Mouse (Mus musculus): Measurements from ENCODE around the gene Dlx4. TPM values are rescaled to one million over a fixed set of nuclear protein-coding genes. Genes with fewer than 3 reads are reported as not detected.

Dlx4 gene
- total RNA-seq (2021), result not detected
- long read RNA-seq, experiment 1, partial matches to known transcripts, result 0 of 2 reads
- long read RNA-seq, experiment 1, other reads (novel, unspliced or antisense), result 1 of 2 reads
- long read RNA-seq, experiment 2, result 0 reads

DNA sequence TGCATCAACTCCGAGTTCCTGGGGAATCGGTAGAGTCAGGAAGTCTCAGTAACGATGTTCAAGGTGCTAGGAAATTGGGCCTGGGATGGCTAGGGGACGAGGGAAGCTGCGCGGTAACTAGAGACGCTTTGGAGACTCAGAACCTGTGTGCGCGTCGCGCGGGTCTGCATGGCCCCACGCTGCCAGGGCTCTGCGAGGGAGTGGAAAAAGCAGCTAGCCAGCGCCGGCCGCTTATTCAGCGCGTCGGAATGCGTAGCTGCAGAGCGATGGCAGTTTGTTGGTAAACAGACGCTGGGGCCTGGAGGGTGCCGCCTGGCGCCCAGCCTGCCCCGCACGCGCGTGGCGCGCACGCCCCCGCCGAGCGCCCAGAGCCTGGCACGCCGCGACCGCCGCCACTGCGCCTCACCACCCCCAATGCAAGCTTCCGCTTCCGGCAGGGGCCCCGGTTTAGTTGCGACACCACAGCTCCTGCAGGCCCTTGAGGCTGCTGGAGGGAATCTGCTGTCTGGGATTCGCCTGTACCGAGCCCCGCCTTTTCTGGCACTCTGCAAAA is at the start of gene Dlx4:
Gene Dlx4, minus strand, starts transcription at position 413 of the 553 bp plus-strand sequence.
- peak in 1 of 2 experiments; percentile 25 for DNase-seq (ENCODE audit: low spot score in 2 of 2)

DNA sequence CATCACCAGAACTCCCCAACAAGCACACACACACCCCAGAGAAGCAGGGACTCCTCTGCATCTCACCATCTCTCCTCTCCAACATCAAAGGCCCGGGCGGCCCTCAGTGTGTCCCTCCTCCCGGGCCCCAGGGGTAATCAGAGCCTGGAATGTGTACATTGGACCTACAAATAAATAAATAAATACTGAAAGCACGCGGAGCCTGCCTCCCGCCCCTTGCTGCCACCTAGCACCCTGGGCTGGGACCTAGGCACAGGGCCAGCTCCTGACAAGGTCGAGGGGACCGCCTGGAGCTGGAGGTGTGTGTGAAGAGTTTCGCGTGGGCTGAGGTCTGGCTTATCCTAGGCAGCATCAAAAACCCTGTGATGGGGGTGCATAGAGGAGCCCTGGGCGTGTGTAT is 43.8 kb upstream of the Dlx4 start:
- no peak for DNase-seq (ENCODE audit: low spot score in 2 of 2)

DNA sequence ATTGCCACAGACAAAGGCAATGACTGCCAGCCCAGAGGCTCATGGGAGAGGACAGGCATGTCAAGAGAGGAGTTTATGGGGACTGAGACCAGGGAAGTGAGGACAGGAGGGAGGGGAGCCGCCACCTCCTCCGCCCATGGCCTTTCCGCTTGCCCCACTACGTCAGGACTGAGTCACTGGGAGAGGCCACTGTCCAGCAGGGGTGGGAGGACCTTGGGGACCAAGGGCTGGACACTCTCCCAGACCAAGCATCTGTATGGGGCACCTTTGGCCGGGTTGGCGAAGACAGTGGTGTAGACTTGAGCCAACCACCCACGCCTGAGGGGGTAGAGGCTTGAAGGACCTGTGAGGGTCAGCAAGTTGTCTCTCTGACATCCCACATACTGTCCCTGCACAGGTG is 40.8 kb upstream of the Dlx4 start:
- no peak for DNase-seq (ENCODE audit: low spot score in 2 of 2)

DNA sequence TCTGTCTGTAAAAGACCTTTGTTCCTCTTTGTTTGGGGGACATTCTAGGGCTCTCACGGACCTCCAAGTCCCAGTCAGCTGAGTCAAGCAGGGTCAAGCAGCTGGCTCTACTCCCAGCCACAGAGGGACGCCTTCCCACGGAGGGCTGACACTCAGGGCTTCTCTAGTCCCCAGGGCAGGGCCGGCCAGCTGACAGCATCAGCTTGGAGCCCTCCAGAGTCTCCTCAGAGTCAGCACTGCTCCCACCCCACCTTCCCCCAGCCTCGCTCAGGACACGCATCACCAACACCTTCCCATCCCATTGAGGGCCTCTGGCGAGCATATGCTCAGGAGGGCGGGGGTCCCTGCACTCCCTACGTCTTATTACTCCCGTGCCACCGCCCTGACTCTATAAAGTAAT is 39.6 kb upstream of the Dlx4 start:
- no peak for DNase-seq (ENCODE audit: low spot score in 2 of 2)

DNA sequence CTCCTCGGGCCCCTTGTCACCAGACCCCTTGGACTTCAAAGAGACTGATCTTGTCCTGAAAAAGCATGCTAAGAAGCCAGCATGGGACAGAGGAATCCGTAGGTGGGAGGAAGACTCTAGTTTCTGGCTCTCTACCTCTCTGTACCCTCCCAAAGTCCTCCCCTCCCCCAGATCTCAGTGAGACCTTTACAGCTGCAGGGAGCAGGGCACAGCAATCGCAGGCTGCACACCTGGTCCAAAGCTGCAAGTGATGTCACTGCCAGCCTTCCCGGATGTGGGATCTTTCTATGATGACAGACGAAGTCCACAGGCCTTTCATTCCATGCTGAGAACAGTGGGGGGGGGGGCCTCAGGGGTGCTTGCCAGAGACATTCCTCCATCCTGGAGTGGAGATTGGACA is 38.5 kb upstream of the Dlx4 start:
- DNase-seq (ENCODE audit: low spot score in 2 of 2), result no peak

DNA sequence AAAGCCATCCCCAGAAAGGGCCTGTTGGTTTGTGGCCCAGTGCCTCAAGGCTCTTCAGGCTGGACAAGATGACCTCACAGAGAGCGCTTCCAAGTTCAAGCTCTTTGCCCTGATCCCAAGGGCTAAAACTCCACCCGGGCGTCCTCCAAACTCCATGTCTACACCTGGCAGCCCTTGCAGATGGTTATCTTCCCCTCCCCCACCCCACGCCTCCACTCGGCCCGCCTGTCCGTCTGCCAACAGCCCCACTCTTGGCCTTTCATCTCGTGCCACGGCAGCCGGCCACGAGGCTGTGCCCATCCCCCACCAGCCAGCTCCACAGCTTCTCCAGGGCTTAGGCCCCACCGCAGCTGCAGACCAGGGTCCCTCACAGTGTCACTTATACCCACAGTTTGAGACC is 33.2 kb upstream of the Dlx4 start:
- DNase-seq (ENCODE audit: low spot score in 2 of 2), result no peak

DNA sequence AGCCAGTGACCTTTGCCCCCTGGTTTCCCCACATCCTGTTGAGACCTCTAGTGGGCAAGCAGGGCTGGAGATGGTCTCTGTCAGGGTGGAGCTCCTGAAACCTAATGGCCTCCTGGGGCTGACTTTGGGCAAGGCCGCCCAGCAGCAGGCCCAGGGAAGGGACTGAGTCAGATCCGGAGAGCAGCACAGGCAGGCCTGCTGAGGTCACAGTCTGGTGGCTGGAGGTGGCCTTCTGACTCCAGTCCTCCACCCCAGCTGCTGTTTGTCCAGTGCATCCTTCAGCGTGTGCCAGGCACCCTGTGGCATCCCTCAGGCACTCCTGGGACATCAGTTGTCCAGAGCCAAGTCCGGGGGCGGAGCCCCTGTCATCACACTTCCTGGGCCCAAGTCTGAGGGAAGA is 19.8 kb upstream of the Dlx4 start:
- DNase-seq (ENCODE audit: low spot score in 2 of 2), result no peak

DNA sequence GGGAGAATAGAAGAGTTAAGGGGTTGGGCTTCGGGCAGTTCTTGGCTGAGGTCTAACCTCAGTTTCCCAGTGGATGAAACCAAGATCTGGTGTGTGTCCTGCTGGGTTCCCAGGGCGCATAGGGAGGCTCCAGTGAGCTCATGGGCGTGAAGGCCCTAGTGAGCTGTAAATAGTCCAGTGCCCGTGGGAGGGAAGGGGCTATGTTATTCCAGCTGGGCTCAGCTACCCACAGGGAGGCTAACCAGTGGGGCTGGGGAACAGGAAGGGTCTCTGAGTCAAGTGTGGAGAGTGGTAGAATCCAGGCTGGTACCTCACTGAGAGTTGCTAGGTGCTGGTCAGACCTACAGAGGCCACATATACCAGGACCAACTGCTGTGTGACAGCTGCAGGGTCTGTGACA is 15.6 kb upstream of the Dlx4 start:
- no peak for DNase-seq (ENCODE audit: low spot score in 2 of 2)

DNA sequence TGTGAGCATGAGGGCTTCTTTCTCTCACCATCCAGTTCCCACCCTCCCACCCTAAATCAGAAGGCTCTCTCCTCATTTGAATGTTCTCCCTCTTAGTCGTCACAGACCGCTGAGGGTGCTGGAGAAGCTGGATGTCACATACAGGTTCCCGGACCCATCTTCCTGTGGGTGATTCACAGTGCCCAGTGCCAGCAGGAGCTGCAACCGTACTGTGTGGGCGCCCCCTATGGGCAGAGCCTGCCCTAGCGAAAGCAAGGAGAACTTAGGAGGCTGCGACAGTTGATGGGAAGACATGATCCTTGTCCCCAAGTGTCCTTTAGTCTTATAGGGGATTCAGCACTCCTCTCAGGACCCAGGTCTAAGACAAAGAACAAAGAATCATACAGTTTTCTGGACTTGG is 14.6 kb upstream of the Dlx4 start:
- no peak for DNase-seq (ENCODE audit: low spot score in 2 of 2)

DNA sequence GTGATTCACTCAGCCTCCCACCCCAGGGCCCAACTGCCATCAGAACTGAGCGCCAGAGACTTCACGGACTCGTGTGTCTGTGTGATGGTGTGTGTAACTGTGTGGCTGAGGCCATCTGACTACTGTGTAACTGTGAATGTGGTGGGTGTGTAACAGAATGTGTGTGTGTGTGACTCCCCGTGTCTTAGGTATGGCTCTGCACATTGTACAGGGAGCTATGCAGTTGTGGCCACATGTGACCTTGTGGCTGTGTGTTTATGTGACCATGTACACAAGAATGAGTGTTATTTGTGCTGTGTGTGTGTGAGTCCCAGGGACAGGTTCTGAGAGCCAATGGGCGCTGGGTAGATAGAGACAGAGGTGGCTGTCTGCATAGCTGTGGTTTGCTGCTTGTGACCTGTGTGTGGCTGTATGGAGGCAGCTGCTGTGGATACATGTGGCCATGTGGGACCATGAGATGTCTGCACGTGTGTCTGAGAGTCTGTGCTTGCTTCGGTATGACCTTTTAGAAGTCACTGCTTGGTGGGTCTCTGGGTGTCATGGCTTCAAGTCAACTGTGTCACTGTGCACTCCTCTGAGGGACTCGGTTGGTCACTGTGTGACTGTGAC is 13.8 kb upstream of the Dlx4 start:
- no peak for DNase-seq (ENCODE audit: low spot score in 2 of 2)

DNA sequence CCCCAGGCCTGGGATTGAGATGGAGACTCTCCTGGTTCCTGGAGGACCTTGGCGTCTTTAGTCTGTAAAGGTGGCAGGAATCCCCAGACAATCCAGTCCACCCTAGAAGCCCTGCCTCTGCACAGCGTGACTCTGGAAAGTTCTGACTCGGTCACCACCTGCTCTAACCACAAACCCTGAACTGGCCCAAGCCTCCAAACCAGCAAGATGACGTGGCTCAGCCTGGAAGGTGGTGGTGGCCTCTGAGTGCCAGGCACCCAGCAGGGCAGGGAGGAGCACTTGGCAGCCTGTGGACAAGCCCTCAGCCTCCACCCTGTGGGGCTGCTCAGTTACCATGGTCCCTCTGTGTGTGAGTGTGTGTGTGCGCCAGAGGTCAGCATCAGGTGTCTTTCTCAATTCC is 11.8 kb upstream of the Dlx4 start:
- DNase-seq (ENCODE audit: low spot score in 2 of 2), result no peak

DNA sequence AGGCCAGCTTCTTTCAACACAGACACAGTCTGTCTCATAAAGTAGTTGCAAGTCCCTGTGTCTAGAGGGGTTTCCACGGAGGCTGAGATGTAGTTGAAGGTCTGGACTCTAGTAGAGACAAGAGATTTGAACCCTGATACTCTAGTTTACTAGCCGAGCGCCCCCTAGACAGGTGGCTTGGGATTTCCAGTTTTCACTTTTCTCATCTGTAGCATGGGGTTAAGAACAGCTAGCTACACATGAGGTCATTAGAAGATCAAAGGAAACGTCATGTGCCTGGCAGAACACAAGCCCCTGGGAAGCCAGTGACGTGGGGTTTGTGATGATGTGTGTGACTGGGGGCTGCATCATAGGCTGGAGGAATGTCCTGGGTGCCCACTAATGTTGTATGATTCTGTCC is 11.3 kb upstream of the Dlx4 start:
- no peak for DNase-seq (ENCODE audit: low spot score in 2 of 2)

DNA sequence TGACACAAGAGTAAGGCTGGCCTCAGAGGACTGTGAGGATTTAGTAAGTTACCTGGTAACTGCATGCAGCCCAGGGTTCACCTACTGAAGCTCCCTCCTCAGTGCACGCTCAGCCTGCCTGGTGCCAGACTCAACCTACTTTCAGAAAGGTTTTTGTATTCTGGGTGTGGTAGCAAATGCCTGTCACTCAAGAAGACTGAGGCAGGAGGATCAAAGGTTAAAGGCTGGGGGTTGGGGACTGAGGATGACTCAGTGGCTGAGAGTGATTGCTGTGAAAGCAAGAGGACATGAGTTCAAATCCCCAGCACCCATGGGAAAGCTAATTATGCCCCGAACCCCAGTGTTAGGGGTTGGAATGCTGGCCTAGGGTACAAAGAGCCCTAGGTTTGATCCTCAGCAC is 9.4 kb upstream of the Dlx4 start:
- no peak for DNase-seq (ENCODE audit: low spot score in 2 of 2)

DNA sequence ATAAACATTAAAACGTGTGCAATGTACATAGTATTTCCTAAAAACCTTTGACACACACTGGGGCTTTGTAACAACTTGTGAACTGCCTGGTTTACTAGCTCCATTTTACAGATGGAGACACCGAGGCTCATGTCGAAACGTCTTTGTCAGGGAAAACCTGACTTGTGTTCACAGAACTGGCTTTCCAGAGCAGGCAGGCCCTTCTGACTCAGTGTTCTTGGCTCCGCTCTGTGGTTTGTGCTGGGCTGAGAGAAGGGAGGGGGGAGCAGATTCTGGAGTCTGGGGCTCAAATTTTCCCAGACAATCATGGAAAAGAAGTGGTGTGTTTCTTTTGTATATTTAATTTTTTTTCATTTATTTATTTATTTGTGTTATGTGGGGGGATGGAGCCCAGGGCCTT is 7.6 kb upstream of the Dlx4 start:
- no peak for DNase-seq (ENCODE audit: low spot score in 2 of 2)

DNA sequence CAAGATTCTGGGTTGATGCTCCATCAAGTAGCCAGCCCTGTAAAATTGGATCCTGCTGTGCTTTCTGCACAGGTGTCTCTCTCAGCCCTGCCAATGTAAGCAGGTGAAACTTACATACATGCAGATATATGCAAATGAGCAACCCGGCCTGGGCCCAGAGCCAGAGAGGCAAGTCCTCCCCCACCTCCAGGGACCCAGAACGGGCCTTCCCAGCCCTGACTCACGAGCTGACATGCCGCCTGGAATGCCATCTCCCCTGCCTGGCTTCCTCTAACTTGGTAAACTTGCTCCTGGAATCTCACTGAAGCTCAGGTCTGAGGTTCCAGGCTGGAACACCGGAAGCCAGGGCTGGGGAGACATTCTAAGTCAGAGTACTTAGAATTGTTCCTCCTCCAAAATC is 7.1 kb upstream of the Dlx4 start:
- DNase-seq (ENCODE audit: low spot score in 2 of 2), result no peak

DNA sequence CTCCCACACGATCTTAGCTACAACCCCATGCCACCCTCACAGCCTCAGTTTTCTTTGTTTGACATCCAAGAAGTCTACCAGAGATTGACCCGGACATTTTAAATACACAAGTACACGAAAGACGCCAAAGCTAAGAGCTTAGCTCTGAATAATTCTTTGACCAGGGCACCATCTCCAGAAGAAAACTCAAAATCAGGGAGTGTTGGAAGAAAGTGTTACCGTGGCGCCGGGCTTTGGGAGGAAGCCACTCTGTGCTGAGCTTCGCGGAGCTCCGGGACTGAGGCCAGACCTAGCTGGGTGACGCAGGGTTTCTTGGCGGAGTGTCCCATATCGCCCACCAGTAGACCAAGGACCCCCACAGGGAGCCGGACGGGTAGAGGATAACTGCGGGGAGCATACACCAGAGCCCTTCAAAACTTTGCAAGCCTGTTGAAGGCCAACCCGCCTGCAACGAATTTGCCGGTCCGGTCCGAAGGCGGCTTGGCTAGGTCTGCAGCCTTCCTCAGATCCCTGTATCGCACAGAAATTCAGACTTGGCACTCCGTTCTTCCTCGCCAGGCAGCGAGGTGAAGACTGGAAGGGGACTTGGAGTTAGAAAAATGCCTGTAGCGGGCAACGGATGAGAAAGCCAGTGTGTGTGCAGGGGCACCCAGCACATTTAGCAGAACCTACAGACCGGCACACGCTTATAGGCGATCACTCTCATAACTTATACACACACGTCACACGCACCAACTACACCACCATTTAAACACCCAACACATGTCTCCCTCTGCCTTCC is 4.4 kb upstream of the Dlx4 start:
- no peak for DNase-seq (ENCODE audit: low spot score in 2 of 2)

DNA sequence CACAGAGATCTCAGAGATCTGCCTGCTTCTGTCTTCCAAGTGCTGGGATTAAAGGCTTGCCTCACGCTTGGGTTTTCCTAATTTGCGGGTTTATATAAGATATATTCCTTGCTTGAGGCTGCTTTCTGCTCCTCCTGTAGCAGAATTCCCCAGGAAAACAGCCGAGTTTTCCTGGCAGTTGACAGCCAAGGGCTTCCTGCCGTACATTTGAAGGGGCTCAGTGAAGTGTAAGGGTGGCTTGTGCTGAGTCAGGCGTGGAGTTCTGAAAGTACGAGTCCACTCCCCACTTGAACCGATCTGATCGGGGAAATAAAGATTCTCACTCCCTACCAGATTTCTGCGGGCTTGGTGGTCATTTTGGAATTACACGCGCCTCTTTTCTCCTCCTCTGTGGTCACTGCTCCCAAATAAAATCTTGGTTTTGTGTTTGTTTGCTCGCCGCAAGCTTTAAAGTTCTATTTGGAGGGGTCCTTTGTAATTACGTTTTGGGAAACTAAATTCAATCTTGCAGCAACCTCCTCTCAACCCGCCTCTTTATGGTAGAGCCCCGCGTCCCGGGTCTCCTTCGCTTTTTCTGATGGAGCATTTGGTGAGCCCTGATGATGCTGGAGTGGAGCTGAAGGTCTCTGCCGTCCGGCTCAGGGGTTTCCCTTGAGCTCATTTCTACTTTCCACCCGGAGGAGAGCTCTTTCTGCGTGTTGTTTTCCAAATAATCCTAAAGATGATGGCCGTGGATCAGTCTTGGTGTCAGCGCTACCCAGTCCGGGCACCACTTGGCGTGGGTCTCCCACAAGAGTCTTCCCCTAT is 3.6 kb upstream of the Dlx4 start:
- DNase-seq (ENCODE audit: low spot score in 2 of 2), result no peak

DNA sequence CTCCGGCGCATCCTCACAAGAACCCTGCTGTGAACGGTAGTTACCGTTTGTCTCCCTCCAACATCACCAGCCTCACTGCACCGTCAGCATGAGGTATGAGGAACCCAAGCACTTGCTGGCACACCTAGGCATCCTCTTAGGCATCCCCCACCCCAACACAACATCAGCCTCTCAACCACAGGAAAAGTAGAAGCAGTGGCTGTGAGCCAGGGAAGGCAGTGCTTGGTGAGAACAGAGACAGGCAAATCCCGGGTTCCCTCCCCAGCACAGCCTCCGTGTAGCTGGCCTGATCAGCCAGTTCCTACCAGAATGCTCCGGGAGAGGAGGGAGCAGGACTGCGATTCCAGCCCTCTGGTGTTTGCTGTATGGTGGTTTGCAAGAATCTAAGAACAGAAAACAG is 2.7 kb upstream of the Dlx4 start:
- DNase-seq (ENCODE audit: low spot score in 2 of 2), result no peak

DNA sequence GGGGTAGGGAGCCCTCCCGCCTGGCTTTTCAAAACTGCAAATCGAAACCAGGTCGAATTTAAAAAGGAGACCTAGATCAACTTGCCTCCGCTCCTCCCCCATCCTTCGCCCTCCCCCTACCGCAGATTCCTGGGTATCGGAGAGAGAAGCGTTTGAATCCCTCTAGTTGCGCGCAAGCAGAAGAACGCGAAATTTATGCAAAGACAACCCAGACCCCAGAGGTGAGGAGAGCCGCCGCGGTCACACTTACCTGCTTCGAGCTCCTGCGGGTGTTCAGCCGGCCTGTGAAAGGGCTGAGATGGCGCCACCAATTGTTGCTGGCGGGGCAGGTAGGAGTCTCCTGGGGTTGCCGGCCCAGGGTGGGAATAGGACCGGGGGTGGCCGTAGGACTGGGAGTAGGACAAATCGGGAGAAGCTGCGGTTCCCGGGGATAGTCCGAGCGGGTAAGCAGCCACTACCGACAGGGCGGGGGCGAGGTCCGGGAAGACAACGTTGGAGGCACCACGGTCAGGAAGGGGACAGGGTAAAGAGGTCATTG is 1.0 kb downstream of the Dlx4 start:
- no peak for DNase-seq (ENCODE audit: low spot score in 2 of 2)

DNA sequence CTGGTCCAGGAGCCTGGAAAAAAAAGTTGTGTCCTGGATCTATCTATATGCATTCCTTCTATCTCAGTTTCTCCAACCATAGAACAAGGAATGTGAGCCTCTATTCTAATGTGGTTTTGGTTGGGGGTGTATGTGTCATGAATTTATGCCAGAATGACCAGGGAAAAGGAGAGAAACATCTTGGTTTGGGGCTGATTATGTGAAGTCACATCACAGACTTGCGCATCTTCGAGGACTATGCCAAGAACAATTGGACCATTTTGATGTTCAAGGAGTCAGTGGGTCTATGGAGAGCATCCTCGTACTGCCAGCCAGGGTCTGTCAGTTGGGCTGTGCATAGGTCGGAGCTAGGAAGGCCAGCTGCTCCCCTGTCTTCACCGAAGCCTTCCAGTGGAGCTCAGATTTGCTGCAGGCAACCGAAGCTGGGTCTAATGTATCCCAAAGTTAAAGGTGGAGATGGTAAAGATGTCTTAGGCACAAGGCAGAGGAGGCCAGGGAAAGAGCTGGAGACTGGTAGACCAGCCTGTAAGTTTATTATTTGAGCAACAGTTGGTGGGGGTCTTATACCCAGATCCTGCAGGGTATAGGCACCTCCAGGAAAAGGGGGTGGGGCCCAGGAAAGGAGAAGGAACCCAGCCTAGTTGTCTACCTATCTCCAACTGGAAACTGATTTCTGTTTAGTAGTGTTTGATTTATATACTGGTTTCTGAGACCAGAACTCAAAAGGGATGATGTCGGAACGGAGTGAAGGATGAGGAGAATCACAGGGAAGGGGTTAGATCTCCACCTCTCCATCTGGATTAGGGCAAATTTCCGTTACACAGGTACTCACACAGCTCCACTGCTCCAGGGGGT is 1.7 kb downstream of the Dlx4 start:
- DNase-seq (ENCODE audit: low spot score in 2 of 2), result no peak

DNA sequence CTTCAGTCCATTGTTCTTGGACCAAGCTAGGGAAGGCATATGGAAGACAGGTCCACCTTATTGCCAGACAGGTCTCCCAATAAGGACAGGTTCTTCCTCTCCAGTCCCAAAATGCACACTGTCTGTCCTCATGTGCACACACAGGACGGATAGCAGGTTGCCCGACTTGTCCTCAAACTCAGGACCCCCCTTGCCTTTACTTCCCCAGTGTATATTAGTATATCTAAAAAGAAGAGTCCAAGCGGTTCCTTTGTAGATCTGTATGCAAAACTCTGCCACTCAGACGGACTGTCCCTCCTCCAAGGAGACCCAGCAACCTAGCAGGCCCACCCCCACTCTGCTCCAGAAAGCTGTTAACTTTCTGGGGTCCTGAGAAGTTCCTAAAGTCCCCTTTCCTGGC is 2.4 kb downstream of the Dlx4 start:
- DNase-seq (ENCODE audit: low spot score in 2 of 2), result no peak
